Mouse (Mus musculus) CH12.LX (cell line): ENCODE measurements at regions not wholly inside any gene's neighbourhood (a gene's known extent, or its start where the extent isn't known, plus 50 kb on each side); places are given as distances from the start of the nearest gene placed in this dataset.

Source experiments
- DNase-seq: peaks from one replicate; pipeline ENCODE4 v3.0.0-alpha.2; 2013; ENCODE audit errors: extremely low read depth
- H3K27ac ChIP-seq: 2 replicates; pipeline ENCODE4 v1.5.1; 2012; ENCODE audit warnings: low read depth, mild to moderate bottlenecking, control low read depth, moderate library complexity; ENCODE audit not compliant: insufficient read depth
- H3K27me3 ChIP-seq: replicated peaks from 2 replicates; pipeline ENCODE3; 2012; ENCODE audit warnings: inconsistent platforms
- H3K36me3 ChIP-seq, 2 experiments: replicated peaks in 1 of 2; 2 replicates each; pipeline versions ENCODE3 to v1.6.1; 2012; ENCODE audit warnings: inconsistent platforms in 1 of 2, low read length in 1 of 2, mild to moderate bottlenecking in 1 of 2, mixed read lengths in 1 of 2, moderate library complexity in 1 of 2; ENCODE audit not compliant: control insufficient read depth in 1 of 2, insufficient read depth in 1 of 2
- H3K4me1 ChIP-seq, 2 experiments: 2 replicates each; pipeline ENCODE4 v1.6.1; 2012; ENCODE audit warnings: inconsistent platforms in 1 of 2, moderate library complexity in 1 of 2; ENCODE audit not compliant: insufficient read depth in 2 of 2, control insufficient read depth in 1 of 2
- H3K4me2 ChIP-seq: 2 replicates; pipeline ENCODE4 v1.6.1; 2012; ENCODE audit warnings: low read depth, mild to moderate bottlenecking, control low read depth; ENCODE audit not compliant: poor library complexity, insufficient read depth, severe bottlenecking
- H3K4me3 ChIP-seq, 3 experiments: fragments of 150-350 bp in 1 of 3; sonication (generic) in 1 of 3; replicated peaks in 1 of 3; 2 replicates each; pipeline versions ENCODE3 to v1.5.1; 2011 to 2012; ENCODE audit warnings: low read depth in 2 of 3, low read length in 2 of 3, mild to moderate bottlenecking in 2 of 3, moderate library complexity in 2 of 3, control low read depth in 1 of 3, improper control_type of control experiment in 1 of 3, inconsistent platforms in 1 of 3, mixed read lengths in 1 of 3; ENCODE audit not compliant: poor library complexity in 1 of 3
- H3K79me2 ChIP-seq: replicated peaks from 2 replicates; pipeline ENCODE4 v1.6.1; 2012; ENCODE audit warnings: mild to moderate bottlenecking, moderate library complexity; ENCODE audit not compliant: control insufficient read depth, poor library complexity, insufficient read depth, severe bottlenecking; ENCODE audit errors: extremely low read depth
- H3K9ac ChIP-seq: 2 replicates; pipeline ENCODE4 v1.6.1; 2012; ENCODE audit warnings: low read depth, mild to moderate bottlenecking, control low read depth, moderate library complexity; ENCODE audit not compliant: insufficient read depth
- H3K9me3 ChIP-seq: replicated peaks from 2 replicates; pipeline ENCODE3; 2012; ENCODE audit warnings: low read length, inconsistent platforms, mixed read lengths
- BHLHE40 ChIP-seq: IDR thresholded peaks from 2 replicates; pipeline ENCODE4 v1.6.1; 2011; ENCODE audit warnings: mild to moderate bottlenecking, low read depth, low read length, improper control_type of control experiment
- CHD1 ChIP-seq: IDR thresholded peaks from 2 replicates; pipeline ENCODE4 v1.6.1; 2012; ENCODE audit warnings: low read depth, low read length, improper control_type of control experiment, inconsistent platforms
- CHD2 ChIP-seq: IDR thresholded peaks from 2 replicates; pipeline ENCODE4 v1.6.1; 2011; ENCODE audit warnings: low read length, improper control_type of control experiment
- E2F4 ChIP-seq: IDR thresholded peaks from 2 replicates; pipeline ENCODE4 v1.6.1; 2011; ENCODE audit warnings: low read depth, low read length, improper control_type of control experiment; ENCODE audit not compliant: insufficient replicate concordance
- ELF1 ChIP-seq: IDR thresholded peaks from 2 replicates; pipeline ENCODE4 v1.6.1; 2014; ENCODE audit warnings: low read depth, mild to moderate bottlenecking, inconsistent platforms, low read length, improper control_type of control experiment
- EP300 ChIP-seq: IDR thresholded peaks from 2 replicates; pipeline ENCODE4 v1.6.1; 2011; ENCODE audit warnings: low read length, improper control_type of control experiment
- ETS1 ChIP-seq: conservative IDR thresholded peaks from 2 replicates; pipeline ENCODE4 v1.6.1; 2012; ENCODE audit warnings: low read depth, mild to moderate bottlenecking, inconsistent platforms, low read length, improper control_type of control experiment, moderate library complexity
- IRF4 ChIP-seq: IDR thresholded peaks from 2 replicates; pipeline ENCODE4 v1.6.1; 2014; ENCODE audit warnings: low read depth, mild to moderate bottlenecking, inconsistent platforms, low read length, improper control_type of control experiment
- JUND ChIP-seq: conservative IDR thresholded peaks from 2 replicates; pipeline ENCODE4 v1.6.1; 2011; ENCODE audit warnings: low read depth, low read length, improper control_type of control experiment
- KAT2A ChIP-seq: IDR thresholded peaks from 2 replicates; pipeline ENCODE4 v1.6.1; 2012; ENCODE audit warnings: low read length, improper control_type of control experiment, inconsistent platforms; ENCODE audit not compliant: insufficient replicate concordance
- MAFK ChIP-seq: IDR thresholded peaks from 2 replicates; pipeline ENCODE4 v1.6.1; 2011; ENCODE audit warnings: low read length, improper control_type of control experiment; ENCODE audit not compliant: insufficient replicate concordance
- MAX ChIP-seq: IDR thresholded peaks from 2 replicates; pipeline ENCODE4 v1.6.1; 2011; ENCODE audit warnings: low read length, improper control_type of control experiment
- MAZ ChIP-seq: IDR thresholded peaks from 2 replicates; pipeline ENCODE4 v1.6.1; 2012; ENCODE audit warnings: low read depth, mild to moderate bottlenecking, inconsistent platforms, low read length, improper control_type of control experiment, moderate library complexity
- MEF2A ChIP-seq: IDR thresholded peaks from 2 replicates; pipeline ENCODE4 v1.6.1; 2014; ENCODE audit warnings: low read depth, mild to moderate bottlenecking, inconsistent platforms, low read length, improper control_type of control experiment, borderline replicate concordance
- MXI1 ChIP-seq: IDR thresholded peaks from 2 replicates; pipeline ENCODE4 v1.6.1; 2011; ENCODE audit warnings: mild to moderate bottlenecking, low read depth, low read length, improper control_type of control experiment
- POLR2A ChIP-seq: IDR thresholded peaks from 2 replicates; pipeline ENCODE4 v1.6.1; 2011; ENCODE audit warnings: low read depth, mild to moderate bottlenecking, improper control_type of control experiment, low read length
- POLR2AphosphoS2 ChIP-seq: IDR thresholded peaks from 2 replicates; pipeline ENCODE4 v1.6.1; 2011; ENCODE audit warnings: low read depth, low read length, improper control_type of control experiment
- RAD21 ChIP-seq: IDR thresholded peaks from 2 replicates; pipeline ENCODE4 v1.6.1; 2011; ENCODE audit warnings: low read depth, mild to moderate bottlenecking, low read length, improper control_type of control experiment, moderate library complexity
- RCOR1 ChIP-seq: conservative IDR thresholded peaks from 2 replicates; pipeline ENCODE4 v1.6.1; 2012; ENCODE audit warnings: low read depth, mild to moderate bottlenecking, inconsistent platforms, low read length, improper control_type of control experiment
- SMC3 ChIP-seq: IDR thresholded peaks from 2 replicates; pipeline ENCODE4 v1.6.1; 2011; ENCODE audit warnings: low read depth, low read length, improper control_type of control experiment
- UBTF ChIP-seq: IDR thresholded peaks from 2 replicates; pipeline ENCODE4 v1.6.1; 2012; ENCODE audit warnings: low read depth, mild to moderate bottlenecking, inconsistent platforms, low read length, improper control_type of control experiment, moderate library complexity
- USF1 ChIP-seq: IDR thresholded peaks from 2 replicates; pipeline ENCODE4 v1.6.1; 2014; ENCODE audit warnings: low read depth, mild to moderate bottlenecking, inconsistent platforms, low read length, improper control_type of control experiment
- USF2 ChIP-seq: conservative IDR thresholded peaks from 2 replicates; pipeline ENCODE4 v1.6.1; 2011; ENCODE audit warnings: low read depth, low read length, improper control_type of control experiment
- ZKSCAN1 ChIP-seq: IDR thresholded peaks from 2 replicates; pipeline ENCODE4 v1.6.1; 2012; ENCODE audit warnings: low read depth, inconsistent platforms, low read length, improper control_type of control experiment, borderline replicate concordance
- ZMIZ1 ChIP-seq: IDR thresholded peaks from 2 replicates; pipeline ENCODE4 v1.6.1; 2012; ENCODE audit warnings: low read depth, mild to moderate bottlenecking, inconsistent platforms, low read length, improper control_type of control experiment
- ZNF384 ChIP-seq: IDR thresholded peaks from 2 replicates; pipeline ENCODE4 v1.6.1; 2012; ENCODE audit warnings: low read depth, low read length, improper control_type of control experiment, inconsistent platforms
- dilution Hi-C: fragments of 300-500 bp; cut with MboI; formaldehyde crosslinking; loops from 2 replicates; pipeline ENCODE4 v1.14.3; 2020; ENCODE audit warnings: low sequenced_read_pairs; ENCODE audit not compliant: extremely low pct_unique_long_range_greater_than_20kb, extremely low pct_ligation_motif_present
- in situ Hi-C: fragments of 300-500 bp; cut with MboI; formaldehyde crosslinking; loops from 3 replicates; pipeline ENCODE4 v1.14.3; 2019; ENCODE audit warnings: low sequenced_read_pairs, low pct_ligation_motif_present, low pct_unique_long_range_greater_than_20kb, mixed read lengths

- Histone ChIP-seq H3K9ac (no peak overlapping the region), H3K4me1 (no peaks in the 10 kb centered on the region), H3K27ac (no peak overlapping the region), H3K4me3 (no peak overlapping the region), H3K36me3 (no peaks in the 10 kb centered on the region), H3K79me2 (no peaks in the 10 kb centered on the region), H3K27me3 (no peaks in the 10 kb centered on the region), H3K4me2 (no peak overlapping the region), H3K9me3 (peaks cover 7% of the 10 kb centered on the region)
- DNase-seq, result no peak
- TF ChIP-seq UBTF (no peak), POLR2AphosphoS2 (no peak), CHD2 (no peak), MXI1 (no peak), POLR2A (no peak), RAD21 (no peak), MEF2A (no peak), RCOR1 (no peak), IRF4 (no peak), MAX (no peak)
- dilution Hi-C loops, result no loop called here
- in situ Hi-C loops, result no loop called here
Observed at GRCm38 (mm10) chr10:99614392-99615249, 144.8 kb downstream of the Csl start.

- H3K4me1 ChIP-seq, result no peaks in the 10 kb centered on the region
- in situ Hi-C loops (no loop called here), dilution Hi-C loops (no loop called here)
- H3K4me2 ChIP-seq, result no peak overlapping the region
- no peak overlapping the region for H3K9ac ChIP-seq
- no peak for DNase-seq
- peaks cover 7% of the 10 kb centered on the region for H3K9me3 ChIP-seq
- no peak overlapping the region for H3K27ac ChIP-seq
- H3K4me3 ChIP-seq, result no peak overlapping the region
- H3K79me2 ChIP-seq, result no peaks in the 10 kb centered on the region
- H3K36me3 ChIP-seq, result no peaks in the 10 kb centered on the region
- TF ChIP-seq E2F4, result no peak
- no peak for TF ChIP-seq BHLHE40
- TF ChIP-seq ZNF384, result no peak
- no peak for TF ChIP-seq CHD2
- TF ChIP-seq ZMIZ1, result no peak
- TF ChIP-seq MAZ, result no peak
- no peak for TF ChIP-seq USF1
- TF ChIP-seq ZKSCAN1, result no peak
- TF ChIP-seq MXI1, result no peak
- no peak for TF ChIP-seq RAD21
- no peak for TF ChIP-seq MAFK
- no peak for TF ChIP-seq EP300
- no peak for TF ChIP-seq USF2
- no peak for TF ChIP-seq JUND
- no peak for TF ChIP-seq KAT2A
- no peak for TF ChIP-seq ETS1
- no peak for TF ChIP-seq CHD1
- no peak for TF ChIP-seq ELF1
- no peak for TF ChIP-seq SMC3
- TF ChIP-seq POLR2AphosphoS2, result no peak
- TF ChIP-seq, all 38 proteins: peak for 0
- no peaks in the 10 kb centered on the region for H3K27me3 ChIP-seq
Observed at GRCm38 (mm10) chr10:99615371-99615770, 144.1 kb downstream of the Csl start.
